Mouse (Mus musculus): ENCODE measurements around the gene Rpgrip1. TPM values are rescaled to one million over a fixed set of nuclear protein-coding genes. Genes with fewer than 3 reads are reported as not detected.
A peak's percentile ranks its signal among the peaks of the same experiment; 100 is the strongest.

Gene Rpgrip1
- total RNA-seq, 2 experiments from 2014 or later = 0.35 to 1.3 TPM

GRCm38 (mm10) chr14:52196230-52197155 is 86.0 kb downstream of the Rpgrip1 start:
- DNase-seq (ENCODE audit: low spot score in 2 of 2) = no peak

GRCm38 (mm10) chr14:52197156-52197878 is 86.8 kb downstream of the Rpgrip1 start, which contains the start of gene Supt16:
Gene Supt16 (minus strand): TSS chr14:52197416.
- peak; percentile 75 to 81 for DNase-seq (ENCODE audit: low spot score in 2 of 2)

GRCm38 (mm10) chr14:52198141-52198540 is 87.6 kb downstream of the Rpgrip1 start:
- no peak for DNase-seq (ENCODE audit: low spot score in 2 of 2)

GRCm38 (mm10) chr14:52199412-52199811 is 88.9 kb downstream of the Rpgrip1 start:
- no peak for DNase-seq (ENCODE audit: low spot score in 2 of 2)

Other genes starting within 250 kb of the Rpgrip1 start
- gene Mettl17, start 225.9 kb upstream of the Rpgrip1 start, total RNA-seq (2021) = 10 to 100 TPM; 30.5 to 36.3 TPM
- gene Slc39a2, start 217.8 kb upstream of the Rpgrip1 start, total RNA-seq (2021) = 1 to 10 TPM in 1 of 2 experiments, under 1 TPM in 1; 0.56 to 1.3 TPM
- gene Ndrg2, start 196.5 kb upstream of the Rpgrip1 start, total RNA-seq (2021) = 100 to 1,000 TPM; 256 to 257 TPM
- gene Tppp2, start 192.3 kb upstream of the Rpgrip1 start, total RNA-seq (2021) = not detected
- gene Rnase13, start 187.9 kb upstream of the Rpgrip1 start, total RNA-seq (2021) = not detected
- gene Arhgef40, start 126.0 kb upstream of the Rpgrip1 start, total RNA-seq (2021) = 10 to 100 TPM; 37.8 to 39.7 TPM
- gene Tmem253, start 95.0 kb upstream of the Rpgrip1 start, total RNA-seq (2021) = 1 to 10 TPM; 2.1 to 2.3 TPM
- gene Zfp219, start 90.0 kb upstream of the Rpgrip1 start, total RNA-seq (2021) = 10 to 100 TPM; 53.9 to 61.2 TPM
- gene Olfr221, start 68.2 kb upstream of the Rpgrip1 start, total RNA-seq (2021) = not detected
- 100 to 1,000 TPM; 285 to 298 TPM for gene Hnrnpc, start 6.7 kb upstream of the Rpgrip1 start, total RNA-seq (2021)
- gene Supt16, start 86.7 kb downstream of the Rpgrip1 start, total RNA-seq (2021) = 10 to 100 TPM; 51.5 to 53.1 TPM
- gene Chd8, start 147.1 kb downstream of the Rpgrip1 start, total RNA-seq (2021) = 10 to 100 TPM; 69.1 to 80.0 TPM
- 10 to 100 TPM; 64.5 to 66.0 TPM for gene Tox4, start 168.4 kb downstream of the Rpgrip1 start, total RNA-seq (2021)
- 10 to 100 TPM; 31.4 to 37.6 TPM for gene Rab2b, start 168.8 kb downstream of the Rpgrip1 start, total RNA-seq (2021)
- 10 to 100 TPM; 36.6 to 46.3 TPM for gene Mettl3, start 194.4 kb downstream of the Rpgrip1 start, total RNA-seq (2021)
- 1 to 10 TPM; 4.6 to 5.2 TPM for gene Sall2, start 218.1 kb downstream of the Rpgrip1 start, total RNA-seq (2021)
- not detected for gene Olfr1513, start 245.7 kb downstream of the Rpgrip1 start, total RNA-seq (2021)